Mouse (Mus musculus): ENCODE data around the gene Nacc2. TPM values are rescaled to one million over a fixed set of nuclear protein-coding genes. Genes with fewer than 3 reads are reported as not detected.

Gene Nacc2
- total RNA-seq, 2 experiments from 2014 or later = 0.67 to 1.1 TPM

- no peak for ATAC-seq (replicated peaks; ENCODE audit: poor library complexity)
Observed at GRCm38 (mm10) chr2:26057053-26057452, 66.0 kb downstream of the Nacc2 start.

- ATAC-seq (replicated peaks; ENCODE audit: poor library complexity) = no peak
Observed at GRCm38 (mm10) chr2:26056226-26056625, 66.8 kb downstream of the Nacc2 start.

- no peak for ATAC-seq (replicated peaks; ENCODE audit: poor library complexity)
Observed at GRCm38 (mm10) chr2:26055747-26056102, 67.3 kb downstream of the Nacc2 start.

- peak; percentile 100 for ATAC-seq (replicated peaks; ENCODE audit: poor library complexity)
Observed at GRCm38 (mm10) chr2:26055046-26055746, 67.8 kb downstream of the Nacc2 start.

GRCm38 (mm10) chr2:26052806-26053205 is 70.2 kb downstream of the Nacc2 start:
- no peak for ATAC-seq (replicated peaks; ENCODE audit: poor library complexity)

GRCm38 (mm10) chr2:26048816-26049215 is 74.2 kb downstream of the Nacc2 start:
- 0 out of 2 replicates have a peak, but pooled peaks have one; percentile 9 for ATAC-seq (replicated peaks; ENCODE audit: poor library complexity)

GRCm38 (mm10) chr2:26044216-26044615 is 78.8 kb downstream of the Nacc2 start:
- ATAC-seq (replicated peaks; ENCODE audit: poor library complexity) = no peak

GRCm38 (mm10) chr2:26042603-26043002 is 80.4 kb downstream of the Nacc2 start:
- no peak for ATAC-seq (replicated peaks; ENCODE audit: poor library complexity)

- 0 out of 2 replicates have a peak, but pooled peaks have one; percentile 15 for ATAC-seq (replicated peaks; ENCODE audit: poor library complexity)
Observed at GRCm38 (mm10) chr2:26041163-26041810, 81.7 kb downstream of the Nacc2 start.

GRCm38 (mm10) chr2:26039951-26040350 is 83.1 kb downstream of the Nacc2 start:
- no peak for ATAC-seq (replicated peaks; ENCODE audit: poor library complexity)

- peak; percentile 71 for ATAC-seq (replicated peaks; ENCODE audit: poor library complexity)
Observed at GRCm38 (mm10) chr2:26037386-26037785, 85.6 kb downstream of the Nacc2 start.

- ATAC-seq (replicated peaks; ENCODE audit: poor library complexity) = no peak
Observed at GRCm38 (mm10) chr2:26034344-26035050, 88.5 kb downstream of the Nacc2 start.

- ATAC-seq (replicated peaks; ENCODE audit: poor library complexity) = peak; percentile 42; the same call in 1 of the 2 replicates
Observed at GRCm38 (mm10) chr2:26030288-26030687, 92.7 kb downstream of the Nacc2 start.

- peak; percentile 52 for ATAC-seq (replicated peaks; ENCODE audit: poor library complexity)
Observed at GRCm38 (mm10) chr2:26024138-26025075, 98.6 kb downstream of the Nacc2 start.

GRCm38 (mm10) chr2:26022626-26023025 is 100.4 kb downstream of the Nacc2 start:
- ATAC-seq (replicated peaks; ENCODE audit: poor library complexity) = no peak

- ATAC-seq (replicated peaks; ENCODE audit: poor library complexity) = no peak
Observed at GRCm38 (mm10) chr2:26022258-26022565, 100.8 kb downstream of the Nacc2 start.

- ATAC-seq (replicated peaks; ENCODE audit: poor library complexity) = peak; percentile 83
Observed at GRCm38 (mm10) chr2:26021561-26022257, 101.3 kb downstream of the Nacc2 start, which contains the start of gene Ubac1. Ubac1 (minus strand) TSS chr2:26021747.

- peak; percentile 45 for ATAC-seq (replicated peaks; ENCODE audit: poor library complexity)
Observed at GRCm38 (mm10) chr2:26020714-26021560, 102.1 kb downstream of the Nacc2 start.

- ATAC-seq (replicated peaks; ENCODE audit: poor library complexity) = no peak
Observed at GRCm38 (mm10) chr2:26019923-26020322, 103.1 kb downstream of the Nacc2 start.

Measured in megakaryocyte progenitor cell, adult 5-6 weeks (primary cell).